Mouse (Mus musculus) embryonic facial prominence, embryonic 14.5 days (tissue): ENCODE results near the gene Grb10. TPM values are rescaled to one million over a fixed set of nuclear protein-coding genes. Genes with fewer than 3 reads are reported as not detected.

Experiments
- ATAC-seq: fragments of 200-750 bp; cut with Nextera tagmentation; 2 replicates; pipeline ENCODE4 v1.8.0; 2017; ENCODE audit warnings: low read depth, moderate number of reproducible peaks, moderate TSS enrichment
- DNase-seq: peaks from one replicate; pipeline ENCODE4 v3.0.0-alpha.2; 2015; ENCODE audit warnings: low spot score
- H3K27ac ChIP-seq: fragments of 300-500 bp; sonication (generic); replicated peaks from 2 replicates; pipeline ENCODE4 v1.5.1; 2014; ENCODE audit warnings: low read depth, mild to moderate bottlenecking, low read length, moderate library complexity
- H3K27me3 ChIP-seq: fragments of 300-500 bp; sonication (generic); replicated peaks from 2 replicates; pipeline ENCODE4 v1.6.1; 2014; ENCODE audit warnings: low read length; ENCODE audit not compliant: control insufficient read depth, insufficient read depth
- H3K36me3 ChIP-seq: fragments of 300-500 bp; sonication (generic); 2 replicates; pipeline ENCODE4 v1.6.1; 2014; ENCODE audit warnings: low read length, mixed read lengths; ENCODE audit not compliant: control insufficient read depth, insufficient read depth
- H3K4me1 ChIP-seq: fragments of 300-500 bp; sonication (generic); 2 replicates; pipeline ENCODE4 v1.6.1; 2014; ENCODE audit warnings: antibody characterized with exemption, low read length; ENCODE audit not compliant: control insufficient read depth, insufficient read depth
- H3K4me2 ChIP-seq: fragments of 300-500 bp; sonication (generic); 2 replicates; pipeline ENCODE4 v1.6.1; 2014; ENCODE audit warnings: low read depth, mild to moderate bottlenecking, low read length, moderate library complexity, mixed read lengths
- H3K4me3 ChIP-seq: fragments of 300-500 bp; sonication (generic); 2 replicates; pipeline ENCODE4 v1.5.1; 2014; ENCODE audit warnings: low read depth, mild to moderate bottlenecking, low read length
- H3K9ac ChIP-seq: fragments of 300-500 bp; sonication (generic); 2 replicates; pipeline ENCODE4 v1.6.1; 2014; ENCODE audit warnings: low read depth, mild to moderate bottlenecking, low read length, moderate library complexity, mixed read lengths
- H3K9me3 ChIP-seq: fragments of 300-500 bp; sonication (generic); 2 replicates; pipeline ENCODE4 v1.6.1; 2016; ENCODE audit warnings: low read length; ENCODE audit not compliant: control insufficient read depth
- WGBS: fragments of 180-500 bp; shearing (Covaris S2); extraction: QIAGEN DNeasy Blood & Tissue Kit; methylation state at CpG from one replicate; pipeline ENCODE4 v1.1.7; 2014; 5-methylcytosine and 5-hydroxymethylcytosine counted together
- polyA plus RNA-seq: library from polyadenylated mRNA; unstranded; fragments of >200 nt; fragmentation: Nextera tagmentation; extraction: Ambion mirVana; gene quantifications from 2 replicates; pipeline ENCODE4 v1.2.1, GENCODE M21; 2014

Grb10 gene
- polyA plus RNA-seq, 1 experiment from 2014 or later: 250 TPM

DNA sequence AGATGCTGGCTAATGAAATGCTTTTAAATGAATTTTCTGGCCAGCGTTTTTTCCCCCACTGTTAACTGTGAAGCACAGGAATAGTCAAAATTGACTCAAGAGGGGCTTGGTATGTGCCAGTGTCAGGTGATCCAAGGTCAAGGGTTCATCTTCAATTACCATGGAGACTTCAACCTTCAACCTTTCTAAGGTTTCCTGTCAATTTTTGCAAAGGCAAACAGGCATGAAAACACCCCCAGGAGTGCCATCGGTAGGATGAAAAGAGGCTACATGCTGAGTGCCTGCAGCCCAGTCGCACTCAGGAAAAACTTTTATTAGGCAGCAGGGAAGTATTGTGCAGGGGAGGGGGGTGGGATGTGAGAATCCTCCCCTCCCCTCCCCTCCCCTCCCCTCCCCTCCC, 152.6 kb downstream of the Grb10 start:
- Histone ChIP-seq H3K4me3 (no peak overlapping the region), H3K27me3 (no peaks in the 10 kb centered on the region), H3K9ac (no peak overlapping the region), H3K4me2 (no peak overlapping the region), H3K4me1 (peaks cover 38% of the 10 kb centered on the region), H3K36me3 (no peaks in the 10 kb centered on the region), H3K9me3 (no peaks in the 10 kb centered on the region), H3K27ac (peak overlapping the region; percentile 66; the same call in 1 of the 2 replicates)
- ATAC-seq (no peak), DNase-seq (no peak)
- WGBS: 4% methylated on average over 3 of the region's 3 CpGs

DNA sequence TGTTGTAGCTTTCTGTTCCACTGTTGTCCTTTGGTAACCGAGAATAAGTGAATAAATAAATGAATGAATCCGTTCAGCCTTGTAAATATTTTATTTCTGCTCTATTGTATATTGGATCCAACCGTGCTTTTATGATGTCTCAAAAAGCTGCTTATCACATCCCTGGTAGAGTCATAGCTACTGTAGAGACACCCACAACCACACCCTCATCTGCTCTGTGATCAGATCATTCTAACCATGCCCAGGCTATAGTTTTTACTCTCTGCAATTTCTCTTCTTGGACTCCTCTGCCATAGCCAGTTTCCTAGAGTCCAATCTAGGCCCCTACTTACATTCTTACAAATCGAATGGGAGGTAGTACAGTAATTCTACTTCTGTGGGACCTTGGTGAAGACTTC, 153.2 kb downstream of the Grb10 start:
- ATAC-seq: no peak
- Histone ChIP-seq H3K27ac (peak overlapping the region; percentile 66), H3K27me3 (no peaks in the 10 kb centered on the region), H3K4me2 (no peak overlapping the region), H3K9ac (no peak overlapping the region), H3K9me3 (no peaks in the 10 kb centered on the region), H3K4me1 (peaks cover 45% of the 10 kb centered on the region), H3K36me3 (no peaks in the 10 kb centered on the region), H3K4me3 (no peak overlapping the region)
- 71% methylated on average over 4 of the region's 4 CpGs for WGBS
- no peak for DNase-seq

DNA sequence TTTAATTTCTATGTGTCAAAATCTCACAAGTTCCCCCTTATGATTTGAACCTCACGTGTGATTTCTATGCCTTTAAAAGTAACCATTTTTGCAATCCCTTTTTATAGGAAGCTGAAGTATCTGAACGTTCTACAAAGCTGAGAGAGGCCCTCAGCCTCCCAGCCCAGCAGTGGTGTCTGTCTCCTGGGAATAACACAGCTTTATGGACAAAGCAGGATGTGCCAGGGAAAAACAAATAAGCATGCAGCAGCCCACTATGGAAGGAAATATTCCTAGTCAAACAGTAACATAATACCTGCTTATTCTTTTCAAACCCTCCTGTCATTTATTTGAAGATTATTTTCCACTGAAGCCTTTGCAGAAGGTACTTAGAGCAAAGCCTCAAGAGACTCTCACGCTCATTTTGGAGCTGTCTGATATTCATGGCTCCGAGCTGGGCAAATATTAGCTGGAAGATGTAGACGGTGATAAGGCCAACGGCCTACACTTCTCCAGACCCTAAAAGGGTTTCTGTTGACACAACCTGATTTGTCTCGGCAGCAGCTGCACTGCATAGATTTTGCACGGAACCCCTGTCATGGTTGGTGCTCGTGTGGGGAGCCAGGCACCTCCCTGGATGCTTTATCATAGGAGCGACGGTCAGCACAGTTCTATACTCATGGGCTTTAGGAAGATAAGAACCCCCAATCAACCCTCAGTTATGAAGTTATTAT, 153.8 kb downstream of the Grb10 start:
- Histone ChIP-seq H3K9me3 (no peaks in the 10 kb centered on the region), H3K36me3 (no peaks in the 10 kb centered on the region), H3K4me1 (peaks cover 50% of the 10 kb centered on the region), H3K9ac (no peak overlapping the region), H3K4me3 (no peak overlapping the region), H3K27ac (peak overlapping the region; percentile 66), H3K4me2 (no peak overlapping the region), H3K27me3 (no peaks in the 10 kb centered on the region)
- DNase-seq (peak; percentile 70), ATAC-seq (peak; percentile 68)
- 23% methylated on average over 11 of the region's 11 CpGs for WGBS

DNA sequence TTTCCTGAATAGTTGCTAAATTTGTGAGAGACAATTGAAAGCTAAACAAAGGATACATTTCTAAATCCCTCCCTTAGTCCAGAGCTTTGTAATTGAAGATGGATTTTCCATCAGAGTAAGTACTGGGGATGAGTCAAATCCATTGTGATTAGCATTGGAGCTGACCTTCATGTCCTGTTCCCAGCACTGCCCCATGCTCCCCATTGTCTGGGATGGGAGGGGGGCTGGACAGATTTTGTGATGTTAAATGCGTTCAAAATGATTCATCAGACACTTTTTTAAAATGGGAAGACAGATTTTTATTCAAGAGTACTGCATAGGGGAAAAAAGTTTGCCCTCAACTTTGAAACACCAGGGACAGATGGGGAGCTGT, 156.7 kb downstream of the Grb10 start:
- Histone ChIP-seq H3K27ac (peak overlapping the region; percentile 98; the same call in 1 of the 2 replicates), H3K4me1 (peaks cover 67% of the 10 kb centered on the region)

DNA sequence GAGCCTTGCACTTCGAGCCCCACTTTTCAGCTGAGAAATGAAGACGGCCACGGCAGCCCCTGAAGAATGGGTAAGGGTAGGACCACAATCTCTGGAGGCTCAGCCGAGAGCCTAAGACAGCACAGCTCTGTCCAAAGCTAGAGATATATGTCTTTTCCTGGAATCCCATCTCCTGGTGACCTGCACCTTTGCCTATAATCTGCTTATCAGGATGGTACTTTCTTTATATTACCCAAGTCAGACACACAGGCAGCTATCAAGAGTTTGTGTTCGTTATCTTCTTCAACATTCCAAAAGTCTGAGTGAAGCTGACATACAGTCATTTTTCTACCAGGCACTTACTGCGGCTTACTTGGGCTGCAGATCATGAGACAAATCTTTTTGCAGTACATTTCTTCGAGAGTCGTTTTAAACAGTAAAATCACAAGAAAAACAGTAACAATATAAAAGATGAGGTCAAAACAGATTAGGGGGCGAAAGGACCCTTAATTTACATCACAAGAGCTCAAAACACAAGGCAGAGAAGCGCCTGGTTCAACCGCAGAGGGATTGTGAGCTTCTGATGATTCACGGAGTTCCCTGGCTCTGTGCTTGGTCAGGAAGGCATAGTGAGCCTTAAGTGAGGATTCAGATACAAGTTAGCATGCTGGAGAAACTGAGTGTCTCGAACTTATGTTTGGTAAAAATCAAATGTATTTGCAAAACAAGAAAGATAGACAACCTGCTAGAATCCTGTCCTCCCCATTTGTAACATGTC, 157.3 kb downstream of the Grb10 start:
- Histone ChIP-seq H3K36me3 (no peaks in the 10 kb centered on the region), H3K9me3 (no peaks in the 10 kb centered on the region), H3K9ac (no peak overlapping the region), H3K4me1 (peaks cover 65% of the 10 kb centered on the region), H3K27ac (peak overlapping the region; percentile 98), H3K27me3 (no peaks in the 10 kb centered on the region), H3K4me2 (no peak overlapping the region), H3K4me3 (no peak overlapping the region)
- DNase-seq (no peak), ATAC-seq (no peak)
- WGBS: 52% methylated on average over 13 of the region's 13 CpGs

More for the DNA sequence above, 156.7 kb downstream of the Grb10 start:
- Histone ChIP-seq H3K9me3 (no peaks in the 10 kb centered on the region), H3K36me3 (no peaks in the 10 kb centered on the region), H3K4me2 (no peak overlapping the region), H3K27me3 (no peaks in the 10 kb centered on the region), H3K4me3 (no peak overlapping the region), H3K9ac (no peak overlapping the region)
- DNase-seq (peak; percentile 45), ATAC-seq (no peak)
- 54% methylated on average over 1 of the region's 1 CpGs for WGBS

Other genes starting within 250 kb of the Grb10 start
- 45.5 and 55.6 TPM in 2 replicates for gene Fignl1, start 229.7 kb downstream of the Grb10 start, polyA plus RNA-seq
- gene Ddc, start 140.5 kb downstream of the Grb10 start, polyA plus RNA-seq: 32.5 and 48.4 TPM in 2 replicates